Mouse (Mus musculus) urinary bladder, adult 2 months (tissue): Measurements from ENCODE around the gene M6pr. TPM values are rescaled to one million over a fixed set of nuclear protein-coding genes. Genes with fewer than 3 reads are reported as not detected.
"Not testable (repeated sequence)": the region's sequence is repeated elsewhere in the genome, so short reads cannot be mapped to it uniquely, and the experiment has no call there.

ENCODE experiments used
- DNase-seq: peaks from one replicate; pipeline ENCODE4 v3.0.0; 2022; ENCODE audit warnings: low spot score
- polyA plus RNA-seq: library from polyadenylated mRNA; depleted of rRNA; stranded (reverse); fragments of >200 nt; gene quantifications from 2 replicates; pipeline ENCODE4 v1.2.3, GENCODE M21; 2012; rRNA removed

Gene M6pr
- polyA plus RNA-seq, 1 experiment, result 115 TPM

DNA sequence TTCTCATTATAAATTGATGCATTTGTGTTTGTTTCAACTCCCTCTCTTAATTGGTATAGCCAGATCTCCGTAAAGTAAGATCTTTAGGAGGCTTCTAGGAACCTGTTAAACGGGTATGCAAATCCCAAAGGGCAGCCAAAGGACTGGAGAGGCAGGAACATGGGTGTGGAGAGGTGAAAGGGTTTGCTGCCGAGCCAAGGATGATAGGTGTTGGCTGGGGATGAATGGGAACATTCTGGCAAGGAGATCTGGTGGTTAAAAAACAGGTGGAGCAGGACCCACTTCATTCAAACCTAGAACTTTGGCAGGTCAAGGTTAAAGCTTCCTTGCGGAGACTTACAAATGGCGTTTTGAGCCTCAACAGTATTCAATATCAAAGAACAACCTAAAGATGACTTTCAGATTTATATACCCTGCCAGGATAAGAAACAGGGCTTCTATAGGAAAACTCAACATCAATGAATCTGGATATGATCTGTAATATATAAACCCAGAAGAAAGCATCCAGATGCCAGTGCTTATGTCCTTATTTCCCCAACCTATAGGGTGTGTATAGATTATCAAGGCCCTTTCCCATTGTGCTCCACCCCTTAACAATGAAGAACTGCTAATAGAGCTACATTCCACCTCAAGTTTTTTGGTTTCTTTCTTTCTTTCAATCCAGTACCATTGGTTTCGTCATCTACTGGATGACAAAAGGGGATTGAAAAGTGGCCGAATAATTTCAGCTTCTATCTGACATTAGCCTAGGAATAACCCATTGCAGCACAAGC lies 32.7 kb downstream of the M6pr start:
- DNase-seq, result no peak

DNA sequence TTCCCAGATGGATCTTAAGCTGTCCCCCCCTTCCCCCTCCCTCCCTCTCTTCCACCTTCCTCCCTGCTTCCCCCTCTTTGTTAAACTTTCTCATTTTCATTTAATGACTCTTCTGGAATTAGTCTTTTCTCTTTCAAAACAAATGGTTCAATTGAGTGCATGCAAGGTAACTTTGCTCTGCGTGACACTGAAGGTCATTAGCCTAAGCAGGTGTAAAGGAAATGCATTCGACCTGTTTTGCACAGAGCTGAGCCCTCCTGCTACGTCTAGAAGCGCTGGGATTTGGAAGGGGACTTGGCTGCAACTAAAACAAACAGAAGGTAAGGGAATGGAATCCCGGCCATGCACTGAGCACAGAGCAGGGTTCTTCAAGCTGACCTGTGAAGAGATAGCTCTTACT lies 33.6 kb downstream of the M6pr start:
- no peak for DNase-seq

DNA sequence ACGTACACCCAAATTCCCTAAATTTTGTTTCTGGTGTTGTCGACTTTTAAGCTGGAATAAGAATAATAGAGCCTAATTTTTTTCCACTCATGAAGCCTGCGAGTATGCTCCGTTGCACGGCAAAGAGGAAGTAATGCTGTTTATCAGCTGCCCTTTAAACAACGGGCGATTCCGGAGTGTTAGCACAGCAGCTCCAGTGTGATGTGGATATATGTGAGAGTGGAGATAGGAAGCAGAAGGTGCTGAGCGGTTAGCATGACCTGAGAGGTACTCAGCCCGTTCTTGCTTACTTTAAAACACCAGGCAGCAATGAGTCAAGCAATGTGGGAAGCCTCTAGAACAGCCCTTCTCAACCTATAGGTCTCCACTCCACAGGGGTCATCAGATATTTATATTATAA lies 35.2 kb downstream of the M6pr start:
- DNase-seq, result no peak

DNA sequence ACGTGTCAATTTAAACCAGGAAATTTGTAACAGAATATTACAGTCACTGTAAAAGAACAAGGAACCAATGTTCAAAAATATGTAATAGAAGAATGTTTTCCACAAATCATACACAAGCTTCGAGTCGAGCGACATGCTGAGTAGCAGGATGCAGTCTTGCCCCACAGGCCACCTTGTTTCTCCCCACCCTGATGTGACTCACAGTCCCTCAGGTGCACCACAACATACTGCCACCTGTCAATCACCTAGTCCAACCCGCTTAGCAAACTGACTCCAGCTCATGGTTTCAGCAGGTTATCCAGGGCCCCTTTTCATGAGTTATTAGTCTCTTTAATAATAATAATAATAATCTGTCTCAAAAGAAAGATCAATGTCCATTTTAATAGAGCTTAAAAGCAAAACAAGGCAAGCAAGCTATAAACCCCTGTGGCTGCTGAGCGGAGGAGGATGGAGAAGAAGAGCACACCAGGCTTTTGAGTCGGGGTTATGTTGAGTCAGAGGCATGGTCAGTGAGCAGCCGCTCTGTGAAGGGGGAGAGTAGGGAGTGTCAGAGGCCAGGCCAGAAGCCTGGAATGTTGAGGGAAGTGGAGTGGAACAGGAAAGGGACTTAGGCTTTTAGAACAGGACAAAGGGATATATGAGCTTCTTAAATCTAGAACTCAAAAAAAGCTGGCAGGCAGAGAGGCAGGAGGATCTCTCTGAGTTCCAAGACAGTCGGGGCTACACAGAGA lies 36.0 kb downstream of the M6pr start:
- DNase-seq, result no peak

DNA sequence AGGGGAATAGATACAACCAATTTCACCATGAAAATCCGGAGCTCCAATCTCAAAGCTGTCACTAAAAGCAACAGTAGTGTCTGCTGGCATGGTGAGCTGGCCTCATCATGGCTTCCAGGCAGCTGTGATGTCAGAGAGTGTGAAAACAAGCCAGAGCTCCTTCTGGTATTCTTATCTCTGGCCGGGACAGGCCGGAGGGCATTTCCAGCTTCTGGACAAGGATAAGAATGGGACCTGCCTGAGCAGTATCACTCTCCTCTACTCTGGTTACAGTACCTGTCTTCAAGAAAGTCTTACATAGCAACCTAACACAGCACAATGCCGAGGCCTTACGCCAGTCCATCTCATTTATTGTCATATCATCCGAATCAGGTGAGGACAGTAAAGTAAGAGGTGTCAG lies 37.2 kb downstream of the M6pr start:
- DNase-seq, result no peak

DNA sequence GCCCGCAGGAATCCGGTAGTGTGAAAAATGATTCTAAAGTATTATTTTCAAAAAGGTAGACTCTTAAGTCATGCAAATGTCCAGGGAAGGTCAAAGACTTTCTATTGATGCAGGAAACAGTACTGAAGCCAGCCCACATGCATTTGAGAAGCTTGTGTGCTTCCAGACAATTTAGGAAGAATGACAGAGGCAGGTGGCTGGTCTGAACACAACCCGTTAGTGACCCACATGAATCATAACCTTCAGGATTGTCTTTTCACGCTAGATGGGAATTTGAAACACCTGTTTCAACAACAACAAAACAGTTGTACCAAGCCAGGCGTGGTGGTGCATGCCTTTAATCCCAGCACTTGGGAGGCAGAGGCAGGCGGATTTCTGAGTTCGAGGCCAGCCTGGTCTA lies 37.9 kb downstream of the M6pr start:
- DNase-seq, result no peak

DNA sequence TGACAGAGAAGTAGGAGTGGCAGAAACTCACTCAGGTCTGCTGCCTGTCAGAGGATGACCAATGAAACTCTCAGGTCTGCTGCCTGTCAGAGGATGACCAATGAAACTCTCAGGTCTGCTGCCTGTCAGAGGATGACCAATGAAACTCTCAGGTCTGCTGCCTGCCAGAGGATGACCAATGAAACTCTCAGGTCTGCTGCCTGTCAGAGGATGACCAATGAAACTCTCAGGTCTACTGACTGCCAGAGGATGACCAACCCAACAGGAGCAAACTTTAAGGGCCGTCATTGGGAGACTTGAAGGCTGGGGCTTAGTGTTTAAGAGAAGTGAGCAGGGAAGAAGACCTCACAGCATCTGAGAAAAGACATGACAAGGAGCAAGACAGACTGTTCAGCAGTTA lies 38.8 kb downstream of the M6pr start:
- DNase-seq, result not testable (repeated sequence)

DNA sequence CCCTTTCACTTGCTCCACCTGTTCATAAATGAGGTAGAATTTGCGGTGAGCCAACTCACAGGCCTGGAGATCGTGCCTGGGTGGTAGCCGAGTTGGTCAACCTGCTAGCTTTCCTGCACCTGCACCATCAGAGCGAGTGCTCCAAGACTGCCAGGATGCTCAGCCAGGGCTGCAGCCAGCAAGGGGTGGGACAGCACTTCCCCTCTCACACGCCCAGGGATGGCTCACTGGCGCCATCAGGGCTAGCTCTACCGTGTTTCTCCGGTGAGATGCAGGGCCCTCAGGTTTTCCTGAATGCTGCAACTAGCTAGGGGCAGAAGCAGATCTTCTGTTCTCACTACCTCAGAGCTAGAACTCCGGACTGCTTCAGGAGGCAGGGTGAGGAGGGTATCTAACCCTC lies 47.4 kb downstream of the M6pr start:
- DNase-seq, result no peak

DNA sequence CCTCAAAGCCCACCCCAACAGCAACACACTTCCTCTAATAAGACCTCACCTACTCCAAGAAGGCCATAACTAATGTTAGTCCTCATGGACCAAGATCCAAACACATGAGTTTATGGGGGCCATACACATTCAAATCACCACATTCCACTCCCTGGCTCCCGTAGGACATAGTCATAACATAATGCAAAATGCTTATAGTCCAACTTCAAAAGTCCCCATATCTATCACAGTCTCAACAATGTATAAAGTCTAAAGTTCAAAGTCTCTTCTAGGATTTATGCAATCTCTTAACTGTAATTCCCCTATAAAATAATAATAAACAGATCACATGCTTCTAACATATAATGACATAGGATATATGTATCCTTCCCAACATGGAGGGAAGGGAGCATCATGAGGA lies 48.6 kb downstream of the M6pr start:
- DNase-seq, result no peak

DNA sequence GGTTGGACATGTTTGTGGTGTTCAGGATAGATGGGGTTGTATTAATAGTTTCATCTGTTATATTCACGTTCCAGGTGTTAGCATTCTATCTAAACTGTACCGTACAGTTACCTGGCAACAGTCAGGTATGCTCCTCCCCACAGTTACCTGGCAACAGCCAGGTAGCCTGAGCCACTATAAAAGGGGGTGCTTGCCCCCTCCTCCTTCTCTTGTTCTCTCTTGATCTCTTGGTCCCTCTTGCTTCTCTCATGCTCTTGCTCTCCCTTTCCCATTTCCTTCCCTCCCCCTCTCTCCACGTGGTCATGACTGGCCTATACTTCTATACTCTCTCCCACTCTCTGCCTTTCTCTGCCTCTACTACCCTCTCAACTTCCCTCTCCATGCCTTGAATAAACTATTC lies 57.2 kb downstream of the M6pr start:
- no peak for DNase-seq

DNA sequence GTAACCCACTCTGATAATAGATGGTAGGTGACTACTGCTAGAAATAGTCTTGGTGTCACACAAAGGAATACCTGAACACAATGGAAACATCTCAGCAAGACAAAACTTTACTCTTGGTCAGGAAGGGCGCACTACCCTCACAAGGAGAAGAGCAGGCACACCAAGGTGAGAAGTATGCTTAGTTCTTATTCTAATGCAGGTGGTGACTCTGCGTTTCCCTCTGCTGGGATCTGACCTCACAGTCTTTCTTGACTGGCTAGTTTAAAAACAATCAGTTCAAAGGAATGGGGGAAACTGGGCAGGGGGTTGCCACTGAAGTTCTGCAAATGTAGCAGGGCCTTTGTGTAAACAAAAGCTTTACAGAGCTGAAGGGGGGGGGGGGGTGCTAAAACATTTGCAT lies 57.8 kb downstream of the M6pr start:
- no peak for DNase-seq

DNA sequence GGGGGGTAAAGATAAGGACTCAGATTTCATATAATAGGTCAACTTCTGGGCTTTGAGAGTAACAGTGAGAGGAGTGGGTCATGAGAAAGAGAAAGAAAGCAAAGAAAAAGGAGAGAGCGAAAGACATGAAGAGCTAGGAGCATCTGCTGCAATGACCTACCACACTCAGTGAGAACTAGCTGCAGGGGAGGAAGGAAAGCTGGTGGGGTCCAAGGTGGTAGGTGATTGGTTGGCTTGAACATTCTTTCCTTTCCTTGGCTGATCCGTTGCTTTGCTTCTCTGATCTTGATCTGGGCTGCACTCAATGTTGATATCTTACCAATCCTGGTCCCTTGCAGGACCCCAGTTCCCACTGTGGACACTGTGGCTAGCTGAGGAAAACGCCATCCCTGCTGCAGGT lies 58.5 kb downstream of the M6pr start:
- DNase-seq, result no peak

Other genes starting within 250 kb of the M6pr start
- 0.57 and 0.59 TPM in 2 replicates for gene Klrg1, start 25.8 kb upstream of the M6pr start, polyA plus RNA-seq
- 8.6 and 14.8 TPM in 2 replicates for gene Phc1, start 31.8 kb downstream of the M6pr start, polyA plus RNA-seq
- gene Rimklb, start 190.0 kb downstream of the M6pr start, polyA plus RNA-seq, result 0.51 and 0.93 TPM in 2 replicates
- gene Mfap5, start 197.1 kb downstream of the M6pr start, polyA plus RNA-seq, result 117 and 143 TPM in 2 replicates
- gene Aicda, start 245.1 kb downstream of the M6pr start, polyA plus RNA-seq, result not detected in 2 replicates